Mouse (Mus musculus): Measurements from ENCODE around the gene Gm47995.
"Not testable (repeated sequence)": the region's sequence is repeated elsewhere in the genome, so short reads cannot be mapped to it uniquely, and the experiment has no call there.

Gene Gm47995

DNA sequence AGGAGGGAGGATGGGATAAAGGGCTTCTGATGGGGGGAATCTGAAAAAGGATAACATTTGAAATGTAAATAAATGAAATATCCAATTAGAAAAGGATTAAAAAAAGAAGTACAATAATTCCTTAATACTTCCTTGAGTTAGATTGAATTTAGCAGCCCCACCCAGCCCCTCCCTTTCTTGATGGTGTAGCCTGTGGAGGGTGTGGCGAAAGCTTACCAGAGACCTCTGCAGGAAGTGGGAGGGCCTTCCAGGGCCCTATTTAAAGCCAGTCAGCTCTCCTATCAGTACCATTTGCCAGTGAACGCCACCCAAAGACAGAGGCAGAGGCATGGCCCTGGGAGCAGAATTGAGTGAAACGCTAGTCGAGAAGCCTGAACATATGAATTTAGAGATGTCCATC, at the start of gene Gm47995:
TSS of gene Gm47995 (plus strand) at position 329 of the 400 bp plus-strand sequence.
- DNase-seq, result not testable (repeated sequence)

DNA sequence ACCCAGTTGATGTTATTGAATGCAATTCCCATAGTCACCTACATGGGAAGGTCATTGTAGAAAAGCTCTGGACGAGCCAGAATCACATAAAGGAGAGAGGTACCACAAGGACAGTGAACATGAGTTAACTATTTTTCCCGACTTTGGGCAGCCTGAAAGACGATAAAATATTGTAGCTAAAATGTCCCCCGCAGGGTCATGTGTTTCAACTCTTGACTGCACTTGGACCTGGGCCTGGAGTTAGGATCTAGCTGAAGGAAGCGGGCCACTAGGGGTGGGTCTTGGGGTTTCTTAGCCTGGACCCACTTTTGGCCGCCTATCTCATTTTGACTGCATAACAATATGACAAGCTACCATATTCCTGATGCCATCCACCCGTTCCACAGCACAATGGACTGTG, 48.0 kb upstream of the Gm47995 start:
- no peak for DNase-seq

DNA sequence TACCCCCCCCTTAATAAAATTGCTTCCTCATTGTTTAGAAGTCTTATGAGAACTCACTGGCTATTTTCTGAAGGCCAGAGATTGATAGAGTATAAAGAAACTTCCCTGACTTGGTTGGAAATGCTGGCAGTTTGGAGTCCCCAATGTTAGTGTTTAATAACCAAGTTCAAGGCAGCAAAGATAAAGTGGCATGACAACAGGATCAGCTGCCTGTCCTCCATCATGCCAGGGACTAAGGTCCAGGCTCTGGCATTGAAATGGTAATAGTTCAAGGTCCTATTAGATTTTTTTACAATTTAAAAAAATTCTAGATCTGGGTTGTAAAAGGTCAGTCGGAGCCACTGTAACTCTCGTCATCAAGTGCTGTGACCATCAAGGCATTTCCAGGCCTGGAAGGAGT, 47.2 kb upstream of the Gm47995 start:
- no peak for DNase-seq

DNA sequence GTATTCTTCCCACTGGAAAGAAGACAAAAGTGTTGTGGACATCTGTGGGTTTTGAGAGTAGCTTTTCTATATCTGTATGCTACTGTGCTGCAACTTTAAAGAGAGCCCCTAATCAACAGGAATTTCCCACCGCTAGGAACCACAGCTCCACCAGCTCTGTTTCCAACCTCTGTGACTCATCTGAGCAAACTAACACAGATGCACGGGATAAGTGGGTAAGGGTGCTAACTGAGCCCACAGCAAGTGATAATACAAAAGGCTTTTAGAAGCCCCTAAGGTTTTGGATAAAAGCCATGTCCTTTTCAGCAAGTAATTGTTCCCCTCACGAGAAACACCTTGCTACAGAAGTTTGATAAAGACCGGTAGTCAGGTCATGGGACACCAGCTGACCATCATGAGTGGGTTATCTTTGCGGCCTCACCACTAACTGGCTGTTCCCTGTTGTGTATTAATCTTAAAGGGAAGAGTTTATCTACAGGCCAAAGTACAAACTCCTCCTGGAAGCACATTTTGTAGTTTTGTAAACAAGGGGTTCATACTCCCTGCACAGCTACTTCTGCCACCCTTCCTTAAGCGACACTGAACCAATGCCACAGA, 45.1 kb upstream of the Gm47995 start:
- no peak for DNase-seq

DNA sequence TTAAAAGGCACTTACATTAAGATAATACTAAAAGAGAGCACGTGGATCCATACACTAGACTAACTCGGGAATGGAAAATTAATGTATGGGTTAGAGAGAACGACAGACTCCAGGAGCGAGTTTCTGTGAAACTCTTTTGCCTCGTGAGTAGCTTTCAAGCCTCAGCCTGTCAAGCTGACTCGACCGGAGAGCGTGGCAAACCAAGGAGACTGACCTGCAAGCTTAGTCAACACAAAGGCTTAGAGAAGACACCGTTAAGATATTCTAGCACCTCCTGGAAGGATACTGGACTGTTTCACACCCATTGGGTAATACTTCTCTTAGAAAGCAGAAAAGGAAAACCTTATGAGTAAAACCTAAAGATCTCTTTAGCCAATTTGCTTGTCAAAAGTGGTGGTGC, 44.1 kb upstream of the Gm47995 start:
- DNase-seq, result not testable (repeated sequence)

DNA sequence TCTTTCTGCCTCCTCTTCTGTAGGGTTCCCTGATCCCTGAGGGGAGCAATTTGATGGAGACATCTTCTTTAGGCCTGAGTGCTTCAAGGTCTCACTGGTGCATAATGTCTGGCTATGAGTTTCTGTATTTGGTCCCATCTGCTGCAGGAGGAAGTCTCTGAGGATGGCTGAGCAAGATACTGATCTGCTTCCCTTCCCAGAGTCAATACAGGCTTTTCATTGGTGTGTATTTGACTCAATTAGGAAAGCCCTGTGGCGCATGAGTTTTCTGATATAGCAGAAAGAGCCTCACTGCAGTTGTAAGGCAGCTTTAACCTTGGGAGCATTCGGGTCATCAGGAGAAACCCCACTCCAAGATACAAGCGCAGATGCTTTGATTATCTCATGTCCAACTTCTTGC, 42.1 kb upstream of the Gm47995 start:
- no peak for DNase-seq

DNA sequence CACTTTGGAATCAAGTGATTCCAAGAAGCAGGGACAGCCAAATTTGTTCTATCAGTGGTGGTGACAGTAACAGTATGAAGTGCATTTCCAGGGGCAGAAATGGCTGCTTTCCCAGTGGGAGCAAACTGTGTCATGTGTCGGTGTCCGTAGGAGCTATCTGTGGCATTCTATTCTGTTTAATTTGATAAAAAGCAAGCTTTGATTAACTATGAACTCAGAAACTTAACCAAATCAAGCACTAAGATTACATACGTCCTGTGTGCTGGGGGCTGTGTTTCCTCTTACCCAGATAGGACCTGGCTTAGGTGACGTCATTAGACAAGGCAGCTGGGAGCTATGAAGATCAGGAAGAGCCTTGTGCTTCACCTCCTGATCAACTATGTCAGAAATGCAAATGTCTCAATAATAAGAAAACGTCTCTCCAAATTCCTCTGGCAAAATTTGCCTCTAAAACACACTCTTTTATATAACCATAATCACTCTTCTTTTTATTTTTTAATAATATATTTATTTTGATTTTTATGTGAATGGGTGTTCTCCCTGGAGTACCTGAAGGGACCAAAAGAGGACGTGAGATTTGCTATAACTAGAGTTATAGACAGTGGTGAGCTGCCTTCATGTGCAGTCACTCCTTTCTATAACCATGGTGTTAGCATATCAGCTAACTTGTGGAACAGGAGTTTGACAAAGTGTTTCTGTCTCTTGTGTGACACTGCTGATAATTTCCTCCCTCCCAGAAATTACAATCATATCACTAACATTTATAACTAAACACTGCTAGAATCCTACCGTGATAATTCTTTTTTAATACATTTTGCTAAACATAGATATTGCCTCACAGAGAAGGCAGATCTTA, 41.2 kb upstream of the Gm47995 start:
- no peak for DNase-seq

DNA sequence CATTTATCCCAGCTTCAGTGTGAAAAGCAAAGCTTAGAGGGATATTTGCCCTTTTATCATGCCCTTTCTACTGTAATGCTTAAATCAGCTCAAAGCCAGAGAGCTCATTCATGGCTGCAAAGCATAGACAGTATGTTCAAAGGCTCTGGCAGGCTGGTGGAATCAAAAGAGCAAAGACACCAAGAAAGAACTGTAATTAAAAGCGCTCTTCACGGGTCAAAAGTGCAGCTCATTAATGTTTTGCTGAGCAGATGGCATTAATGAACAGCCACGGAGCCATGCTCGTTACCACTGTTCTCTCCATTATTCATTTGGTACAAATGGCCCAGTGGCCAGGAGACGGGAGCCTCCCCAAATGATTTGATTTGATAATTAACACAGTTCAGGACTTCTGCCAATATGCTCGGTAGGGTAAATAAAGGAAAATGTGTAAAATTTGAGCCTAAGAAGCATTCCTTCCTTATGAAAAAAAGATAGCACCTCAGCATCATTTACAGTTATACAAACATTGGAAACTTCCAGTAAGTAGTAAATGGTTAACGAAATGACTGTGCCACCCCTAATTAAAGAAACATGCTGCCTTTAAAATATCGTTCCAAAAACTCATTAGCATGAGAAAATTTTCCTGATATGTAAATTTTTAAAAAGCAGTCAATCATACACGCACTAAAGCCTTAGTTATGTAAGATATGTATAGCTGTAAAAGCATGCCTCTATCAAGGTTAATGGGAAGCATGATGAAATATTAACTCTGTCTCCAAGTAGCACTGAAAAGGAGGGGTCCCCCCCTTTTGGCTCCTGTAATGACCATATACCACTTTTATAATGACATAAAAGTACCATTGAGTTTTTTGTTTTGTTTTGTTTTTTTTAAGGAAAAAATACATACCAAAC, 40.0 kb upstream of the Gm47995 start:
- DNase-seq, result no peak

DNA sequence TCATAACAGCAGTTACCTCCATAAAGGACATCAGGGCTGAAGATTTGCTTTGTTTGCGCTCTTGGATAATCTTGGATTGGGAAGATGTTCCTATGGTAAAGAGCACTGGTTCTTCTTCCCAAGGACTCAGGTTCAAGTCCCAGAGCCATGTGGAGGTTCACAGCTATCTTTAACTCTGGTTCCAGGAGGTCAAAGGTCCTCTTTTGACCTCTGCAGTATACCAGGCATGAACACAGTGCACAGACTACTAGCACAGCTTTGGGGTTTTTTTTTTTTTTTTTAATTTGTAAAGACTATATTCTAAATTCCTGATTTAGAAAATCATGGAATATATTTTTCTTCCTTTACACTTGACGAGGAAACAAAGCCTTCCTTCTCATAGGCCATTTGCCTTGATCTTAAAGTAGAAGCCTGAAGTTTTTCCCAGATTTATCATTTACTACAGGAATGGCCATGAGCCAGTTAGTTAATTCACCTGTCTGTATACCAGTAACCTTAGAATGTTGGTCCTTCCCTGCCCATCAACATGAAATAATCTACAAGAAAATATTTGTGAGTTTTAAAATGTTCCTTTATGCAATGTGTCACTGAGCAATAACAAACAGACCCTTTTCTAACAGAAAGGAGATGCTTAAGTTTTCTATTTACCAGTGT, 39.3 kb upstream of the Gm47995 start:
- DNase-seq, result no peak

DNA sequence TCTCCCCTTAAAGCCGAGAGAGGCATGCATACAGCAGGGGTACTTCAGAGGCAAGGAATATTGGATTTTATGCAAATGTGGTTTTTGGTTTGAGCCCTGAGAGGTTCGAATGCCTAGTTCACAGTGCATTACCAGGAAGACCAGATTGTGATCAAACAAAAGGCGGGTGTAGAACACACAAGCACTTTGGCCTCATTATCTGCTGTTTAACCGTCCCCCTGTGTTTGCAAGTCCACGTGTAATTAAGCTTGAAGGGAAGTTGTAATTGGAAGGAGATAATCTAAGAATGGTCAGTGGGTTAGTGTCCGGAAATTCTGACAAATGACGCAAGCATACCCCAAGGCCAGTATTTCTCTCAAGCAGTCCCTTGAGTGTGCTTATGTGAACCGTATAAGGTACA, 32.2 kb upstream of the Gm47995 start:
- no peak for DNase-seq

DNA sequence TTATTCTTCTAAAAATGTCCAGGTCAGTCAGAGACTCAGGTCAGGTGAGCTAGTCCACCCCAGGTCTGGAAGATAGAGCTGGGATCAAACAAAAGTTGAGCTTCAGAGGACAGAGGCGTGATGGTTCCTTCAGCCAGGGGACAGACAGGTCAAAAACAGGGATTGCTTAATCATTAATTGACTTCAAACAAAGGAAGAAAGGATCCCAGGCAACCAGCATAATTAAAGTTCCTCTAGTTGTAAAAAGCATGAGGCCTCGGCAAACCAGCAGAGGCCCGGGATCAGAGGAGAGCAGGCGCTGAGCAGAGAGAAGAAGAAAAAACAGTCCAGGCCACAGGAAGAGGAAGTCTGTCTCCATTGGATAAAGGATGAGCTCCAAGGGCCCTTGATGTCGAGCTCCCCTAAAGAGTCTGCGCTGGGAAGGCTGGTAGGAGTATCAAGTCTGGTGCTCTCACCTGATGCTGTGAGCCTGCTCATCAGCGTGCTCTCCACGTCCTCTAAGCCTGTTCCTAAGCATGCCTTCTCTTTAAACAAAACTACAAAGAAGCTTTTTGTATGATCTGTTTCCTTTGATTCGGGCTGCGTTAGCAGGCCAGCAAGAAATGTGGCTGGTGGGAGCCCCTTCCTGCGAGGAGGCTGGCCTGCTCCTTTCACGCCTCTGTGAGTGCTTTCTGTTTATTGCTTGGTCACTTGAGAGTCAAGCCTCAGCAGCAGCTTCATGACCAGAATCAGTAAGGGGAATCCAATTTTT, 30.8 kb upstream of the Gm47995 start:
- DNase-seq, result no peak

DNA sequence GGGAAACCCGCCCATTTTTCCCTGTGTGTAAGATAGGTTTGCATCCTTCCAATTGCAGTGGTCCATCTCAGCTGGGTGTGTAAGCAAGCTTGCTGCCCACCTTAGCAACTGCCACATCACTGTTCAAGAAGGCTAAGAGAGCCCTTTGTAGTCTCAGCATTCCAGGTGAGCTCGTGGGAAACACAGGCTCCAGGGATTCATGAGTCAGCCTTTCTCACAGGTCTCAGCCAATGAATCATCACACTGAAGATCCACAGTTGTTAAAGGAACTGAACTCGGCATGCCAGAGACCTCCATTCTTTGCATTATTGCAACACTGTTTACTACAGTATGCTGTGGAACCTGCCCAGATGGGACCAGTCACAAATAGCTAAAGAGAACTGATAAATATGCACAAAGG, 29.6 kb upstream of the Gm47995 start:
- DNase-seq, result no peak

DNA sequence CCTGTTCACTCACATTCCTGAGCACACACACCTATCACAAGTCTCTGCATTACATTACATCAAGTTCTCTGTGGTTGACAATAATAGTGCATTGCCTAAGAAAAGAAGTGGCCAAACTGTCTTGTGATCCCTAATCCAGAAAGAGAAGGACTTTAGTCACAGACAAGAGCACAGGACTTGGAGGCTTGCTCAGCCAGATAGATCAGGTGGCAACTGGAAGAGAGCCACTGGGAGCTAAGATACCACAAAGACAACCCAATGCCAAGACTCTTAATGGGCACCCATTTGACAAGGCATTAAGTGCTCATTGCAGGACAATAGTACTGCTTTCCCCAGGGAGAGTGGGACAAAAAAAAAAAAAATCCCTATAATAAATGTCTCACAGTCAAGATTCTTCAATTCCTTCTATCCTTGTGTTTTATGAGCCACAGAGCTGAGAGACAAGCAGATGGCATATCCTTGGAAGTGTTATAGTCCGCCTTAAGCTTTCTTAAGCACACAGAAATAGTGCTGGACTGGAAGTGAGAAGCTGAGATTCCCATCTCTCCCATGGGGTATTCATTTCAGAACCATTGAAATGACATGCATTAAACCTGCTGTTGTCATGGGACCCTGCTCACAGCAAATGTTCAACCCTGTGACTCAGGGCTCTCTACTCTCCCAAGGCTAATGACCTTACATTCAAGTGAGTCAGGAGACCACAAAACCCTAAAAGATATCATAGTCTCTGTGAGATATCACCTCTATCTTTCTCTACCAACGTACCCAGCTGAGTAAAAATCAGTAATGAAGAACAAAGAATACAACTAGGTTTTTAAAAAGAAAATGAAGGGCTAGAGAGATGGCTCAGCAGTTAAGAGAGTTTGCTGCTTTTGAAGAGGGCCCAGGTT, 26.4 kb upstream of the Gm47995 start:
- DNase-seq, result no peak

DNA sequence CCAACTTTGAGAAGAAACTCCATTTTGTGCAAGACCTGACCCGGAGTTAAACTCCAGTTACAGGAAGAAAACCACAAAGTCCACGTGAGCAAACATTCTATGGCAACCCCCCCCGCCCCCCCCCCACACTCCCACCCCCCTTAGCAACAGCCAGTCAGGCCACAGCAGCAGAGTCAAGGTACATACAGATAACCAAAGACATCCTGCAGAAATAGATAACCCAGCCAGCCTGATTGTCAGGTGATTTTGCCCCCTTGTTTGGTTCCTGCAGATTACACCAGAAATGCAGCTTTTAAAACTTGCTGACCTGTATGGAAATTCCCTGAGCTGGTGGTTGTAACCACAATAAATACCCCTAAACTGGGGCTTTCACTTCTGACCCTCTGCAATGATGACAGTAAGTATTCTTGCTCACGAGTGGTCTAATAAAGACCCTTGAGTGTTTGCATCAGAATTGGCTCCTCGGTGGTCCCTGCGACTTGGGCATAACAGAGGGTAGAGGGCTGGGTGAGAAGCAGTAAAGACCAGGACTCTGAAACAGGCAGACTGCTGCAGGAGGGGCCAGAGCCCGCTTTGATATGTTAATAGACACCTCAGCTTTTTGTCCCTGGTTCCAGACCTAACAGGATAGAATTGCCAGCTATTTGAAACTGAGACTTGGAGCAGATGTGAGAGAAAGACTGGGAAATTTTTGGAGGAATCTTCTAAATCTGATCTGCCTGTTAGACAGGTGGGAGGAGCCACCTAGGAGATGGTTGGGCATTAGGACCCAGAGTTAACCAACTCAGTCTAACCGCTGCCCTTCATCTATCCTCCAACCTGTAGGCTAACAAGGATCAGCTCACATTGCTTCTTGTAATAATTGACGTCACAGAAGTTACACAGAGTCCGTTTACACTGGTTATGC, 21.0 kb upstream of the Gm47995 start:
- peak; percentile 34 to 40 for DNase-seq

DNA sequence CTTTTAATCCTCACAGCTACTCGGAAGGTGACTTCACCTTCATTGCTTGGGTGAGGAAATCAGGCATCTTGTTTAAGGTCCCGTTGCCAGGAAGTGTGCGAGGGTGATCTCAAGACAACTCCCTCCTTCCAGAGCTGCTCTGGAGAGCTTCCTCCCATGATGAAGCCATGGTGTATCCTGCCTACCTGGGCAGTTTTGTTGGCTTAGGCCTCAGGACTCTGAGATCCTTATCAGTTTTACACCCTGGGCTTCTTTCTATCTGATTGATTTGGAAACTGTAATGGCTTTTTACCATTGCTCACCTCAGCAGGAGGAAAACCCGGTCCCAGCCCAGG, 20.3 kb upstream of the Gm47995 start:
- DNase-seq, result no peak

DNA sequence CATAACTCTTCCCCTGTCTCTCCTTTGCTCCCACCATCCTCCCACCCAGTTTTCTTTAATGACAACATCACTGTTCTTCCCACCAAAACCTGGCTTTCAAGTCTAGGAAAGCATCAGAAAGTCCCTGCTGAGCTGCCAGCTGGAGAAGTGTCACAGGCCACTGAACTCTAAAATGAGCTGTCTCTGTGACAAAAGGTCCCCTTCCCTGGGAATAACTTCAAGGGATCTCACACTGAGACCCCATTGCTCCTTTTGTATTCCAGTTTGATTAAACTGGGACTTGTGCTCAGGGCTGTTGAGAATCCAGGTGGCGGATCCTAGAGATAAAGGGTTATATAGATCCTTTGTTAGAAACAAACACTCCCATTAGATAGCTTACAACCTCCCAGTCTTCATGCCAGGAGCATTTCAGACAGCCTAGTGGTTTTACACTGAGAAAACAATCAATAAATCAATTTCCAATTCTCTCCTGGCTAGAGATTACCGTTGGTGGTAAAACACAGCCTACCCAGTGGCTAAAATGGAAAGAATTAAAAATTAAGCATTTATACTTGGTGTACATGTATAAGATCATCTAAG, 19.7 kb upstream of the Gm47995 start:
- no peak for DNase-seq

DNA sequence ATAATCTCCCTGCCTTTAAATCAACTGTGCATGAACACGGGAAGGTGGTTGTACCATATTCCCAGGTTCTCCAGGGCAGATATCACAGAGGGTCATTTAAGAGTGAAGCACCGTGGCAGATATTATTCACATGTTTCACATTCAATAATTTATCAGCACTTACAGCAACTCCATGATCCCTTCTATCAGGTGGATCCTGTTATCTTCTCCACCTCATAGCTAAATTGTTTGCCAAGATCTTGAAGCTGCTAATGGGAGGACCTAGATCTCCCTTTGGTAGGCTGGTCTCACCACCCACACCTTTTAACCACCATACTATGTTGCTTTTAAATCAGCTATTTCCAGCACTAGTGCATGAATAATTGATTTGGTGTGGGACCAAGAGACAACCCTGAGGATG, 18.1 kb upstream of the Gm47995 start:
- no peak for DNase-seq

DNA sequence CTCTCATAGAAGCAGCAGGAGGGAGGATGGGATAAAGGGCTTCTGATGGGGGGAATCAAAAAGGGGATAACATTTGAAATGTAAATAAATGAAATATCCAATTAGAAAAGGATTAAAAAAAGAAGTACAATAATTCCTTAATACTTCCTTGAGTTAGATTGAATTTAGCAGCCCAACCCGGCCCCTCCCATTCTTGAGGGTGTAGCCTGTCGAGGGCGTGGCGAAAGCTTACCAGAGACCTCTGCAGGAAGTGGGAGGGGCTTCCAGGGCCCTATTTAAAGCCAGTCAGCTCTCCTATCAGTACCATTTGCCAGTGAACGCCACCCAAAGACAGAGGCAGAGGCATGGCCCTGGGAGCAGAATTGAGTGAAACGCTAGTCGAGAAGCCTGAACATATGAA, 16.0 kb upstream of the Gm47995 start, which contains the start of gene Gm47985:
TSS of gene Gm47985 (plus strand) at position 272 of the 400 bp plus-strand sequence.
- DNase-seq, result not testable (repeated sequence)

DNA sequence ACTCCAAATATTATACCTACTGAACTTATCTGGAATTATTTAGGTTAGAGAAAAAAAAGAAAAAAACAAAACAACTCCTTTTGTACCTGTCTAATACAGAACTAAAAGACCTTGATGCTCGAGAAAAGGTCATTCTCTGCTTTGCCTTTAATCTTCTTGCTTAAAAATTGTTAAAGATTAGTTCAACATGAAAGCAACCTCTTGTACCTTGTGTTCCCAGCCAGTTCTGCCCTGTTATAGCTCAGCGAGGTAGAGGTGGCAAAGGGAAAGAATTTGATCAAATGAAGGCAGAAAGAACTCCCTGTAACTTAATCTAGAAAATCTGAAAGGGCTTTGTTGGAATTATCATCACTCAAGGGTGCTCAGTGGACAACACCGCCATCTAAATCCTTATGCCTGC, 12.1 kb upstream of the Gm47995 start:
- DNase-seq, result not testable (repeated sequence)
